Mouse (Mus musculus) liver, embryonic 13.5 days (tissue): ENCODE results near the gene Prox1. TPM values are rescaled to one million over a fixed set of nuclear protein-coding genes. Genes with fewer than 3 reads are reported as not detected.

ENCODE experiments used
- ATAC-seq: fragments of 200-750 bp; cut with Nextera tagmentation; 2 replicates; pipeline ENCODE4 v1.8.0; 2017; ENCODE audit warnings: low read depth, mild to moderate bottlenecking, moderate number of reproducible peaks, moderate library complexity
- DNase-seq: peaks from one replicate; pipeline ENCODE4 v3.0.0; 2022
- H3K27ac ChIP-seq: fragments of 300-500 bp; sonication (generic); 2 replicates; pipeline ENCODE4 v1.5.1; 2015; ENCODE audit warnings: moderate library complexity, mild to moderate bottlenecking, inconsistent platforms
- H3K27me3 ChIP-seq: fragments of 300-500 bp; sonication (generic); 2 replicates; pipeline ENCODE4 v1.6.1; 2015; ENCODE audit warnings: mild to moderate bottlenecking, inconsistent platforms
- H3K36me3 ChIP-seq: fragments of 300-500 bp; sonication (generic); 2 replicates; pipeline ENCODE4 v1.6.1; 2015; ENCODE audit warnings: mild to moderate bottlenecking, inconsistent platforms
- H3K4me1 ChIP-seq: fragments of 300-500 bp; sonication (generic); replicated peaks from 2 replicates; pipeline ENCODE4 v1.6.1; 2015; ENCODE audit warnings: inconsistent platforms
- H3K4me2 ChIP-seq: fragments of 300-500 bp; sonication (generic); 2 replicates; pipeline ENCODE4 v1.6.1; 2015; ENCODE audit warnings: inconsistent platforms, mild to moderate bottlenecking, moderate library complexity
- H3K4me3 ChIP-seq: fragments of 300-500 bp; sonication (generic); replicated peaks from 2 replicates; pipeline ENCODE4 v1.5.1; 2015; ENCODE audit warnings: mild to moderate bottlenecking, inconsistent platforms
- H3K9ac ChIP-seq: fragments of 300-500 bp; sonication (generic); 2 replicates; pipeline ENCODE4 v1.6.1; 2015; ENCODE audit warnings: mild to moderate bottlenecking, inconsistent platforms
- H3K9me3 ChIP-seq: fragments of 300-500 bp; sonication (generic); replicated peaks from 2 replicates; pipeline ENCODE4 v1.6.1; 2016; ENCODE audit warnings: inconsistent platforms
- WGBS: fragments of 180-500 bp; shearing (Covaris S2); methylation state at CpG from one replicate; pipeline ENCODE4 v1.1.7; 2015; ENCODE audit not compliant: insufficient replicate concordance; 5-methylcytosine and 5-hydroxymethylcytosine counted together
- polyA plus RNA-seq: library from polyadenylated mRNA; unstranded; fragments of >200 nt; fragmentation: Nextera tagmentation; extraction: Ambion mirVana; gene quantifications from 2 replicates; pipeline ENCODE4 v1.2.1, GENCODE M21; 2015

The Prox1 gene
- polyA plus RNA-seq, 1 experiment from 2014 or later: 4.1 TPM

DNA sequence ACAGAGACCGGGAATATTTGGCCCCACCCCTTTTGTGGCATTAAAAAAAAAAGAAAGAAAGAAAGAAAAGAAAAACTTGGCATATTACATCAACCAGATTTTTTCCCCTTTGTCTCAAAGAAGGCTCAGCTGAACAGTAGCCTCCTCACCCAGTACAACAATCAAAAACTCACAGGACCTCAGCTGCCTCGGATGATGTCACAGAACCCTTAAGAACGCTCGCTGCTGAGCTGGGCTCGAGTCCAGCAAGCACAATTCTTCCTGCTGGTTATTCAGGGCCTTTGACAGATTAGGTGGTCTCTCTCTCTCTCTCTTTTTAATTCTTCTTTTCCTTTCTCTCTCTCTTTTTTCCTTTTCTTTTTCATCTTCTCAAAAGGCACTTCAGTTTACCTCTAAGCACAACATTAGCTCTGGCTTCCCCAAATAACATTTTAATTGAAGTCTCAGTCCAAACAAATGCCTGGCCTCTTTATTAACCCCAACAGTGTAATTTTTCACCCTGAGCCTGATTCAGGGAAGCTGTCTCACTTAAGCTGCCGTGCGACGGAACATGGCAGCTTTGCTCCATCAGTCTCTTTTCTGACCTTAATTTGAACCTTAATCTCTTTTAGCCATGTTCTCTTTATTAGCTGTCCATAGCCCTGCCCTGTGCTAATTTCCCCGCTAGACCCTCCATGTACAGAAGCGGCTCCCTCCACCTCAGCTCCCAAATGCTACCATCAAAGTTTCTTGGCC lies 19.9 kb upstream of the Prox1 start:
- Histone ChIP-seq H3K9me3 (no peaks in the 10 kb centered on the region), H3K36me3 (no peaks in the 10 kb centered on the region), H3K27ac (no peak overlapping the region), H3K4me2 (no peak overlapping the region), H3K9ac (no peak overlapping the region), H3K27me3 (no peaks in the 10 kb centered on the region), H3K4me3 (no peak overlapping the region), H3K4me1 (no peaks in the 10 kb centered on the region)
- WGBS: 64% methylated on average over 10 of the region's 10 CpGs
- ATAC-seq: no peak
- DNase-seq: no peak

DNA sequence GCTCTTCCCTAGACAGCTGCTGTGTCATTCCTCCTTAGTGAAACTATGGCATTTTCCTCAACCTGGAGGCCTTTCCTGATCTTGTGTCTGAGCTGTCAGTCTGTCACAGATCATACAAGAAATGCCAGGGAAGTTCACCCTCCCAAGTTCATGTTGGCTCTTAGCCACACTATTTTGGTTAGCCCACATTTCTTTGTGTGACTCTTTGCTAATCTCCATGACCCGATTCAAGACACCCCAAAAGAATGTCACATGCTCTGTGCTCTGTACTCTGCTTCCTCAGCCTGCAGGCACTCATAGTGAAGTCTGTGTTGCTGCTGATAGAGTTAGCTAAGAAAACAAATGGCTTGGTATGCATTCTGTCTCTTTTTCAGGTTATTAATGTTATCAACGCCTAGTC lies 18.6 kb upstream of the Prox1 start:
- Histone ChIP-seq H3K4me3 (no peak overlapping the region), H3K4me2 (no peak overlapping the region), H3K9me3 (no peaks in the 10 kb centered on the region), H3K36me3 (no peaks in the 10 kb centered on the region), H3K4me1 (no peaks in the 10 kb centered on the region), H3K27me3 (no peaks in the 10 kb centered on the region), H3K27ac (no peak overlapping the region), H3K9ac (no peak overlapping the region)
- no peak for ATAC-seq
- DNase-seq: no peak
- 51% methylated on average over 2 of the region's 2 CpGs for WGBS

DNA sequence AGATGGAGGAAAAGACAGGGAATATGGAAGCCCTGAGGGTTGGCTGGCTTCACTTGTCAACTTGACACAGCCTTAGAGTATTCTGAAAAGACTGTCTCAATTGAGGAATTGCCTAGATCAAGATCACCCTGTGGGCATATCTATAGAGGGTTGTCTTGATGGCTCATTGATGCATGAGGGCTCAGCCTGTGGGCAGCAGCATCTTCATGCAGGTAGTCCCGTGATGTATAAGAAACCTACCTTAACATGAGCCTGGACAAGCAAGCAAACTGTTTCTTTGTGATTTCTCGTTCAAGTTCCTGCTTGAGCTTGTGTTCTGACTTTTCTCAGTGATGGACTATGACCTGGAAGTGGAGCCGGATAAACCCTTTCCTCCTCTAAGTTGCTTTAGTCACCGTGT lies 15.8 kb upstream of the Prox1 start:
- ATAC-seq: no peak
- H3K9ac ChIP-seq: no peak overlapping the region
- H3K4me1 ChIP-seq: peaks cover 3% of the 10 kb centered on the region; the same call in 1 of the 2 replicates
- H3K4me2 ChIP-seq: no peak overlapping the region
- no peaks in the 10 kb centered on the region for H3K27me3 ChIP-seq
- no peaks in the 10 kb centered on the region for H3K36me3 ChIP-seq
- no peak for DNase-seq
- WGBS: 69% methylated on average over 4 of the region's 4 CpGs
- H3K9me3 ChIP-seq: no peaks in the 10 kb centered on the region
- H3K4me3 ChIP-seq: no peak overlapping the region
- no peak overlapping the region for H3K27ac ChIP-seq

DNA sequence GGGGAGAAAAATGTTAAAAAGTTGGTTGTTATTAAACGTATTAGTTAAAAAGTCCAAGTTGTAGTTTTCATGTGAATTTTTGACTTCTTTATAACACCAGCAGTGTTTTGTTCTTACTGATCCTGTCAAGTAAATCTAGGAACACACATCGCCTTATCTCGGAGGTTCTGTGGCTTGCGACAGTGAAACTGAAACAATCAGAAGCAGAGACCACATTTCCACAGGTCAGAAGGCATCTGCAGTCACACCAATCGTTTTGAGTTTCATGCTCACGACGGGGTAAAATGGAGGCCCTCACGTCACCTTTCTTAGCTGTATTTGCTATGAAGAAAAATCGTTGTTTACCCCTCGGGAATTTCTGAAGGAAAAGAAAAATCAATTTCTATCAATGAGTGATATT lies 14.8 kb upstream of the Prox1 start:
- H3K27ac ChIP-seq: no peak overlapping the region
- 57% methylated on average over 10 of the region's 10 CpGs for WGBS
- ATAC-seq (no peak), DNase-seq (no peak)
- H3K36me3 ChIP-seq: no peaks in the 10 kb centered on the region
- no peaks in the 10 kb centered on the region for H3K9me3 ChIP-seq
- H3K4me1 ChIP-seq: peaks cover 4% of the 10 kb centered on the region; the same call in 1 of the 2 replicates
- no peak overlapping the region for H3K4me2 ChIP-seq
- no peaks in the 10 kb centered on the region for H3K27me3 ChIP-seq
- H3K9ac ChIP-seq: no peak overlapping the region
- no peak overlapping the region for H3K4me3 ChIP-seq

DNA sequence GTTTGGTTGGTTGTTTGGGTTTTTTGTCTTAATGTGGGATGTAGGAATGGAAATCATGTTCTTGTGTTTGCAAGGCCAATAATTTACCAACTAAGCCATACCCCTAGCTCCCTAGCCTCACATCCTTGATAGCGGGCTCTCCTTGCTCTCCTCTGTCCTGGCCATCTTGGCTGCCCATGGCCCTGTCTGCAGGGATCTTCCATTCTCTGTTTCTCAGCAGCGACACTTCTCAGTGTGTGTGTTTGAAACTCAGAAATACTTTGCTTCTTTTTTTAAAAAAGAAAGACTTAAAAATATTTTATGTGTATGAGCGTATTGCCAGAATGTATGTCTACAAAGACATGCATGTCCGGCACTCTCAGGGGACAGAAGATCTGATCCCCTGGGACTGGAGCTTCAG lies 13.1 kb upstream of the Prox1 start:
- Histone ChIP-seq H3K4me3 (no peak overlapping the region), H3K9me3 (no peaks in the 10 kb centered on the region), H3K27me3 (no peaks in the 10 kb centered on the region), H3K4me2 (no peak overlapping the region), H3K4me1 (peaks cover 4% of the 10 kb centered on the region; the same call in 1 of the 2 replicates), H3K9ac (no peak overlapping the region), H3K27ac (no peak overlapping the region), H3K36me3 (no peaks in the 10 kb centered on the region; the same call in 1 of the 2 replicates)
- ATAC-seq: no peak
- DNase-seq: no peak
- WGBS: 80% methylated on average over 4 of the region's 4 CpGs

DNA sequence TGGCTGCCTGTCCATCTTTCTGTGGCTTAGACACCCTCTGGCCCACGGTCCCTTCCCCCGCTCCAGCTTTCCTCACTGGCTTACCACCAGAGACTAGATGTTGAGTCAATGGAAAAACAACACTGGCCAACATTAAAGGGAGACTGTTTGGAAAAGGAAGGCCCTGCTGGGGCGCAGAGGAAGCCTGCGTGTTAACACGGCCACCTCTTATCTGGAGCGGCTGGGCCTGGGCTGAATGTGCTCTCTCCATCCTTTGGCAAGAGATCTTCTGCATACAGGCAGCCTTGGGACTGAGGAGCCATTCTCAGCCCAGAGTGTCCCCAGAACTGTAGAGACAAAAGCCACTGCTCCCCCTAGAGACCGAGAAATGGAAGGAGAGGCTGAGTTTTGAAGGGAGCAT lies 11.3 kb upstream of the Prox1 start:
- Histone ChIP-seq H3K4me1 (peaks cover 4% of the 10 kb centered on the region; the same call in 1 of the 2 replicates), H3K4me3 (no peak overlapping the region), H3K9ac (no peak overlapping the region), H3K27me3 (peaks cover 8% of the 10 kb centered on the region; the same call in 1 of the 2 replicates), H3K27ac (peak overlapping the region; percentile 43; the same call in 1 of the 2 replicates), H3K4me2 (no peak overlapping the region), H3K36me3 (no peaks in the 10 kb centered on the region; the same call in 1 of the 2 replicates), H3K9me3 (no peaks in the 10 kb centered on the region)
- DNase-seq (no peak), ATAC-seq (no peak; the same call in 1 of the 2 replicates)
- WGBS: 40% methylated on average over 7 of the region's 7 CpGs

DNA sequence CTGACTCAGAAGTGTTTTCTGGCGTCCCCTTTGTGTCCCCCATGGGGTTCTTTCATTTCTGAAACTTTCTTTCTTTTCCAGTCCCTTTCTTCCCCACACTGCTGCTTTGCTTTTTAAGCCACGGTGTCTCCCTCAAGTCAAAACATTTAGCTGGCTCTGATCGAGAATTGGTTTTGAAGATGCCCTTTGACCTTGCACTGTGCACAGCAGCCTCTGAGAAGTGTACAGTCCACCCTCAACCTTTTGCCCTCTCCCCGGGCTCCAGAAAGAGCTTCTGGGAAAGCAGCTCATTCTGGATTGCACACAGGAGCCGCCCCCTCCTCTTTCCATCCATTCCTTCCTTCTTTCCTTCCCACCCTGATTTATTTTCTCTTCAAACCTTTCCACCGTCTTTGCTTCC lies 10.3 kb upstream of the Prox1 start:
- 49% methylated on average over 6 of the region's 6 CpGs for WGBS
- peaks cover 6% of the 10 kb centered on the region; the same call in 1 of the 2 replicates for H3K4me1 ChIP-seq
- DNase-seq (no peak), ATAC-seq (no peak)
- H3K27ac ChIP-seq: peak overlapping the region; percentile 14; the same call in 1 of the 2 replicates
- no peaks in the 10 kb centered on the region; the same call in 1 of the 2 replicates for H3K36me3 ChIP-seq
- no peak overlapping the region for H3K4me2 ChIP-seq
- no peaks in the 10 kb centered on the region for H3K9me3 ChIP-seq
- no peak overlapping the region for H3K9ac ChIP-seq
- H3K4me3 ChIP-seq: no peak overlapping the region
- H3K27me3 ChIP-seq: peaks cover 16% of the 10 kb centered on the region

DNA sequence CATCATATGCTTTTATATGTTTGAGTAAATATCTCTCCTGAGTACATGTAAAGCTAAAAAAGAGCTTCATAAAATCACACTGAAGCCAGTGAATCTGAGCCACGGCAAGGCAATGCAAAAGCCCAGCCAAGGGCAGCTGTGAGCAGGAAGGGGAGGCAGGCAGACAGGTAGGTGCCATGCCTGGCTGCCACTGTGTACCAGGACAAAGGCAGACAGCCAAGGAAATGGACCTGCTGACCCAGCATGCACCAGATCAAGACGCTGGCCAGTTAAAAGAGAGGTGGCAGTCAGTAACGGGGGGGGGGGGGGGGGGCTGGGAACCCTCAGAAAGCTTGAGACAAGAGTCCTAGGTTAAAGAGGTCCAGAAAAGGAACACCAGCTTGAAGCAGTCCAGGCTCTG lies 6.4 kb upstream of the Prox1 start:
- Histone ChIP-seq H3K4me3 (no peak overlapping the region), H3K27me3 (peaks cover 55% of the 10 kb centered on the region), H3K36me3 (no peaks in the 10 kb centered on the region; the same call in 1 of the 2 replicates), H3K4me1 (peaks cover 27% of the 10 kb centered on the region), H3K4me2 (no peak overlapping the region), H3K9ac (no peak overlapping the region), H3K27ac (peak overlapping the region; percentile 34; the same call in 1 of the 2 replicates), H3K9me3 (no peaks in the 10 kb centered on the region)
- DNase-seq (no peak), ATAC-seq (no peak)
- WGBS: 17% methylated on average over 3 of the region's 3 CpGs

DNA sequence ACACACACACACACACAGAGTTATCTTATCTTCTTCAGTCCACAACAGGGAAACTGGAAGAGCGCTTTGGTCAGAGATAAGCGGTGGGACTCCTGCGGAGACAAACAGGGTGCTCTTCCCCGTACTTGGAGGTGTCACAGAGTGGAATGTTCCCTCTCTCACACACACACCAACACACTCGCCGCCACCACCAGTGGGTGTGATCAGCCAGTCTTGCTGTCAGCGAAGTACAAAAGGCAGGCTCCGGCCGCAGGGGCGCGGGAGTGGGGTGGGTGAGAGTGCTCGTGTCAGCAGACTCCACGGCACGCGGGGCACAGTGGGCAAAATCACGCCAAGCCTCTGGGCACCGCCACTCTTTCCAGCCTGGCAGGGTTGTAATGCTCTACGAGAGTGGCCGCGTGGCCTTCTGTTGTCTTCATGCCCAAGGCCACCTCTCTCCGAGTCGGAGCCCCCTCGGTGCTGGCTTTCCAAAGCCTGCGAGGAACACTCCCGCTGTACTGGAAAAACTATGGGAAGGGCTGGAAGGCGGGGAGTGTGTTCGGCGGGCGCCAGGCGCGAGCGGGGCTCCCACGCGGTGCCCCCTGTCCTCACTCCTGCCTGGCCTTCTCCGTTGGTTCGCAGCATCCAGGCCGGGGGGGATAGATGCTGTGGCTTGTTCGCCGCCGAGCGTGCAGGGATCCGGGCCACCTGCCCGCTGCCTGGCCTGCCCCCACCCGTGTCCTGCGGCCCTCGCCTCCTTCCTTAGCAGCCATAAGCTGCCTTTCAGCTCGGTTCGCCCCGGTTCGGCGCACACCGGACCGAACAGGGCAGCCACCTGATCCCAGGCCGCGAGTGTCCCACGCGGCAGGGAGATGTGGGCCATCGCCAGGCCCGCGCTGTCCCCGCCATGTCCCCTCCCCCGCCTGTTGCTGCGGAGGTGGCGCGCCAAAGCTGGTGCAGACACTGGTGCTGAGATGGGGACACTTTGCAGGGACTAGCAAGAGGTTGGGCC lies 4.5 kb upstream of the Prox1 start:
- peak overlapping the region; percentile 76 for H3K27ac ChIP-seq
- ATAC-seq (peak; percentile 47; the same call in 1 of the 2 replicates), DNase-seq (no peak)
- peak overlapping the region; percentile 64 for H3K4me2 ChIP-seq
- peaks cover 24% of the 10 kb centered on the region for H3K4me1 ChIP-seq
- no peaks in the 10 kb centered on the region; the same call in 1 of the 2 replicates for H3K36me3 ChIP-seq
- WGBS: 3% methylated on average over 65 of the region's 65 CpGs
- H3K9ac ChIP-seq: peak overlapping the region; percentile 50
- no peaks in the 10 kb centered on the region for H3K9me3 ChIP-seq
- H3K27me3 ChIP-seq: peaks cover 75% of the 10 kb centered on the region
- peak overlapping the region; percentile 35 for H3K4me3 ChIP-seq

DNA sequence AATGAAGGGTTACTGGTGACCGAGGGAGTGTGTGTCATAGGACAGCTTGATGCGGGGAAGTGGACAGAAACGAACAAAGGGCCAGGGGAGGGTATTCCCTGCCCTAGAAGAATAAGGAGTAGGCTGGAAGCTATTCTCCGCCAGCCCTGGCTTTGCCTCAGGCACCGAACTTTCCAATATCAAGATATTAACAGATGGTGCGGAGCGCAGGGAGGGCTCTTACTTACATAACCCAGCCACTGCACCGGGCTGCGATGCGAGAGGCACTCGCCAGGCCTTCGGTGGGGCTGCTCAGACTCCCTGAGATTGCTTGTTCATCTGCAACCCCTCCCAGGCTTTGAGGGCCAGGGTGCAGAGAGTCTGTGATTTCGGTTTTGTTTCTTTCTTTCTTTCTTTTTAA lies 3.7 kb upstream of the Prox1 start:
- Histone ChIP-seq H3K27ac (peak overlapping the region; percentile 37), H3K4me1 (peaks cover 25% of the 10 kb centered on the region), H3K27me3 (peaks cover 82% of the 10 kb centered on the region), H3K4me2 (peak overlapping the region; percentile 64), H3K9ac (no peak overlapping the region), H3K4me3 (peak overlapping the region; percentile 35; the same call in 1 of the 2 replicates), H3K36me3 (no peaks in the 10 kb centered on the region; the same call in 1 of the 2 replicates), H3K9me3 (no peaks in the 10 kb centered on the region)
- ATAC-seq (0 out of 2 replicates have a peak, but pooled peaks have one; percentile 8), DNase-seq (no peak)
- WGBS: 2% methylated on average over 12 of the region's 13 CpGs

DNA sequence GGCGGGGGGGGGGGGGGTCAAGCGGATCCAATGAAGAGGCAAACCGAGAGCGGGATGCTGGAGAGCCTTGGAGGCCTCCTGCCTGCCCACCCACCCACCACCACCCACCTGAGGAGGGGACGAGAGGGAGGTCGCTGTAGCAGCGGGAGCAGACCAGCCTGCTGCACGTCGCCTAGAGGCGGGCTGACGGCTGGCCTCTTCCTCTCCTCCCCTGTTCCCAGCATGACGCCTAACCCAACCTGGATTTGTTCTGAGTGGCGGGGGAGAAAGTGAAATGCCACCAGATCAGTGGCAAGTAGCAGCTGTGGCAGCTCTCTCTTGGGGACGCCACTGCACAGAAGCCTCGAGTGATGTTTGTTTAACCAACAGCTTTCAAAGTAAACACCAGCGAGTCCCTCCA lies 3.1 kb upstream of the Prox1 start:
- no peaks in the 10 kb centered on the region for H3K9me3 ChIP-seq
- H3K4me1 ChIP-seq: peaks cover 30% of the 10 kb centered on the region
- ATAC-seq (no peak), DNase-seq (no peak)
- H3K4me2 ChIP-seq: peak overlapping the region; percentile 64
- H3K4me3 ChIP-seq: peak overlapping the region; percentile 14
- 2% methylated on average over 14 of the region's 16 CpGs for WGBS
- peak overlapping the region; percentile 64; the same call in 1 of the 2 replicates for H3K9ac ChIP-seq
- no peaks in the 10 kb centered on the region for H3K36me3 ChIP-seq
- peak overlapping the region; percentile 71 for H3K27ac ChIP-seq
- peaks cover 88% of the 10 kb centered on the region for H3K27me3 ChIP-seq
